Mouse (Mus musculus): ENCODE results near the gene Lama2.

Gene Lama2

DNA sequence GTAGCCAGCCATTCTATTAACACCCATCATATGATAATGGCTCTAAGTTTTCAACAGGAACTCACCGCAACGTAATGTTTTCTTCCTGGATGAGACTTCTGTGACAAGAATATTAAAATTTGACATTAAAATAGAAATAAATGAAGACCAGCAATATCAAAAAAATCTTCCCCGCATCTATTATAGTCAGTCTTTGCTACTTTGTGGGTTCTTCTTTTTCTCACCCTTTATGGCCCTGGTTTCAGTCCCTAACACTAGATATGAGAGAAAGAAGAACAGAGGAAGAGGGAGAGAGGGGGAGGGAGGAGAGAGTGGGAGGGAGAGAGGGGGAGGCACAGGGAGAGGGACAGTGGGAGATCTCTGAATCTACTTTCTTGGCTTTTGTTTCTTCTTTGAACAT is at the start of gene Lama2:
Gene Lama2 (minus strand): TSS at position 101 of the 400 bp plus-strand sequence.
- DNase-seq (ENCODE audit: low spot score in 2 of 2): no peak

DNA sequence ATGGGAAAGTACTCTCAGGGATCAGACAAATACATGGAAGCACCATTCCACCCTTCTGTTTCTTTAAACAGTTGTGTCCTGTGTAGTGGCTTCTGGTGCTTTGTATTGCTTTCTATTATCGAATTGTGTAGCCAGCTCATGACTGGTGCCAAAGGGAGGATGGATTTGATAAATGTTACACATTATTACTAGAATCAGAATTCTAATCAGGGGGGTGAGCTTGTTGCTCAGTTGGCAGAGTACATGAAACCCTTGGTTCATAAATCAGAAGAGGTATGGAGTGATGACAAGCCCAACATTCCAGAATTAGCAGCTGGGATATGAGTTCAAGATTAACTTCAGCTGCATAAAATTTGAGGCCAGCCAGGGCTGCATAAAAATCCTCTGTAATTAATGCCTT is 44.8 kb upstream of the Lama2 start:
- no peak for DNase-seq (ENCODE audit: low spot score in 2 of 2)

DNA sequence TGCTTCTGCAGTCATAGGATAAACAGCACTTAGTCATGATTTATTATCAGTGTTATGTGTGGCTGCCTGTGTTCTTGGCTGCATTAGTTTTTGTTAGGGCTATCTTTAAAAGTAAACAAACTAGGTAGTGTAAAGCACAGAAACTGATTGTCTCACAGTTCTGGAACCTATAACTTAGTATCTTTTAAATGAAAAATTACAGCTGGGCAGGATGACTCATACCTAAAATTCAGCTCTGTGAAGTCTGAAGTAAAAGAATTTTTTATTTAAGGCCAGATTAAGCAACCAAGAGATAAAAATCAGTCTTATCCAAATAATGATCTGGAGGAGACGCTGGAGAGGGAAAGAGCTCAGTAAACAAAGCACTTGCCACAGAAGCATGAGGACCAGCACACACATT is 43.8 kb upstream of the Lama2 start:
- DNase-seq (ENCODE audit: low spot score in 2 of 2): no peak

DNA sequence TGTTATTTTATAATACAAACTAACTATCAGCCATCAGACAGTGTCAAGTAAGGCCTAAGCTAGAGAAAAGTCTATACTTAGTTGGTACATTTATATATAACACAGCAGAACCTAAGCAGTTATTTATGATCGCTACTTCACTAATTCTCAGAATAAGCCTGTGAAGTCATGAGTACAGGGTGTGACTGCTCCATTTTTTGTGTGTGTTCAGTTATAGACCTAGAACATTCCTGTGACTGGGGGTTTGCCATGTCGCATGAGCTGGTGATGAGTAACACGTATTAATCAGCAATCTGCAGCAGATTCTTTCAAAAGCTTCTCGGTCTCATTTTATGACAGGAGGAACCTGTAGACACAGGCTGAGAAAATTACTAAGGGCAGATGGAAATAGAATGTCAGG is 34.6 kb upstream of the Lama2 start:
- peak; percentile 12 to 53 for DNase-seq (ENCODE audit: low spot score in 2 of 2)

DNA sequence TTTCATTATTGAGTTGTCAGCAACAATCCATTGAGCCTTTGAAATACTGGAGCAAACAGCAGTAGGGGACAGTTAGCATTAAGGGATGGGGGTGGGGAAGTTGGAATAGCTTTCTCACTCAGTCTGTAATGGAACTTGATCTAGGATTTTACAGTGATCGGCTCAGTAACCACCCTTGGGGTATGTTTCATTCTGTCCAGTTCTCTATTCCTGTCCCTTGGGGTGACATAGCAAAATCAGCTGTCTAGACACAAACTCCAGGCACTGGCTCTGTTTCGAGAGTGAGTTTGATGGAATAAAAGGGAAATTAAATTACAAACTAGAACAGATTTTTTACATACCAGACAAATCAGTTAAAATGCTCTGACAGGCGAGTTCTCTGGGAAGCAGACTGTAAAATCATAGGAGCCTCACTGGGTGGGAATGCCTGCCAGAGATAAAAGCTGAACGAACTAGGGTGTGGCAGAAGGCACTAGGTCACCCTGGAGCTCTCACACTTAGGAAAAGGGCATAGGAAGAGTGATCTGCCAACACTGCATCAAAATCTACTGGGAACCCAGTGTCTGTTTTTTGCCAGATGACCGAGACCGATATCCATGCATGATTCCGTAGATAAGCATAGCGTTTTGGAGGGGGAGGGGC is 33.3 kb upstream of the Lama2 start:
- no peak for DNase-seq (ENCODE audit: low spot score in 2 of 2)

DNA sequence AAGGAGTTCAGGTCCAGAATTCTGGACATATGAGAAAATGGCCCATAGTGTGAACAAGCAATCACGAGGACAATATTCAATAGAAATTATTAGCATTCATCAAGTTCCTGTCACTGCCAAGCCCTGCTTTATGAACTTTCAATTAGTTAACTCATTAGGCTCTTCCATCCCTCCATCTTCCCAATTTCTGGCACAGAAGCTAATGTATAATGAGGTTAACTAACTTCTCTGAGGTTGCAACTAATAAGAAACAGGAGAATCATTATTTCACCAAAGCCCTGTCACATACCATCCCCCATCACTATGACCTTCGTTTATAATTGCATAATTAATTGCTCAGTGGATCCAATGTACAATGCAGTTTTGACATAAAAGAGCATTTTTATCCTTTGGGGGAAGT is 16.2 kb upstream of the Lama2 start:
- DNase-seq (ENCODE audit: low spot score in 2 of 2): no peak

DNA sequence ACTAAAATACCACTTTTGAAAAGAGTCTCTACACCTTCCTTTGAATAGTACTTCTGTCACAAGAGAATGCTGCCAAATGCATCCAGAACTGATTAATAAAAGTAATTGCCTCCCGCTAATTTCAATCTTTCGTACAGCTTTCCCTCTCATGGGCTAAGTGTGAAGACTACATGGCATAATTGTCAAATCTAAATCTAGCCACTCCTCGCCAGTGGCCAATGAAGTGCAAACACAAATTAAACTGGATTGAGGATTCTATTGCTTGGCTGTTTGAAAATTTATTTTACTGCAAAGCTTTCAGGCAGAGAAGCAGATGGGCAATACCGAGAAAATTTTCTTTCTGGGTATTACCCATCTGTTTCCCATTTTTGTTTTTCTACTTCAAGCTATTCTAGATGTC is 11.4 kb upstream of the Lama2 start:
- DNase-seq (ENCODE audit: low spot score in 2 of 2): no peak

DNA sequence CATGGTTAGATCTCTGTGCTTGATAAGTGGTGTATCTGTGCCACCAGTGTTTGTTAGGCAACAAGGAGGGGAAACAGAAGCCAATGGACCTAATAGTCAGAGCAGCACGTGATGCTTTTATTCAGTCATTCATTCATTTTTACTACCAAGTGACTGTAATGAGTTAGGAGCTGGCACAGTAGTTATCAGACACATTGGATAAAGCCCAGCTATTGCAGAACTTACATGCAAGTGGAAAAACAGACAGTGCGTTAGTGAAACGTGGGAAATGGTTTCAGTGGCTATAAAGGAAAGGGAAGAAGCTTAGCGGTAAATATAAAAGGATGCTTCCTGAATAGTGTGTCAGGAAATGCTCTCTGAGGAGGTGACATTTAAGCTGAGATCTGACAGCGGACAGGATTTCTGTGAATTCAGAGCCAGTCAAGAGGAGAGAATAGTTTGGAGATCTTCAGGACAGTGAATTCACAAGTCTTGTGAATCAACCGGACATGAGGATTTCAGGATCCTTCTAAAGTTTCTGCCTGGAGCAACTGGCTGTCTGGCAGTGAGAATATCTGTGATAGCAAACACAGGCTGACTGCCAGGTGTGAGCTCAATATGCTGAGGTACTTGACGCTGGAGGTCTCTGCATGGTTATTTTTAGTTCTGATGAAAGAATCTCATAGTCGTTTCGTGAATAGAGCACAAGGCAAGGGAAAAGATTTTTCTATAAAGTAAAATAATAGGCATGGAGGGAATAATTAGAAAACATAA is 2.3 kb upstream of the Lama2 start:
- no peak for DNase-seq (ENCODE audit: low spot score in 2 of 2)

DNA sequence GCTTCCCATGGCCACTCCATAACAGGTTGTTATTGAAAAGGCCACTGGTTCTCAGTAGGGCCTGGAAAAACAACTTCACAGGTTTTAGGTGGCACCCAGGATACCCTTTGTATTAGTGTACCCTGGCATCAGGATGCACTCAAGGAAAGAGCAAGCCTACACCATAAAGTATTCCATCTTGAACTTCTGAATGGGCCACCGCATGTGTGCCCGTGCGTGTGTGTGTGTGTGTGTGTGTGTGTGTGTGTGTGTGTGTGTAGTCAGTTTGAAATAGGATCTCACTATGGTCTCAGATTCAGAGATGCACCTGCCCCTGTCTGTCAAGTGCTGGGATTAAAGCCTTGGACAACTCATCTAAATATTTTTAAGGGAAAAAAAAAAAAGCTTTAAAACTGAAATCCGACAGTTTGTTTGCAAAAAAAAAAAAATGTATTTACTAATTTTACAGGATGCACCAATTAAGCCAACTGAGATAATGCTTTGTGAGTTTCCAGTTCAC is 2.0 kb downstream of the Lama2 start:
- DNase-seq (ENCODE audit: low spot score in 2 of 2): no peak

DNA sequence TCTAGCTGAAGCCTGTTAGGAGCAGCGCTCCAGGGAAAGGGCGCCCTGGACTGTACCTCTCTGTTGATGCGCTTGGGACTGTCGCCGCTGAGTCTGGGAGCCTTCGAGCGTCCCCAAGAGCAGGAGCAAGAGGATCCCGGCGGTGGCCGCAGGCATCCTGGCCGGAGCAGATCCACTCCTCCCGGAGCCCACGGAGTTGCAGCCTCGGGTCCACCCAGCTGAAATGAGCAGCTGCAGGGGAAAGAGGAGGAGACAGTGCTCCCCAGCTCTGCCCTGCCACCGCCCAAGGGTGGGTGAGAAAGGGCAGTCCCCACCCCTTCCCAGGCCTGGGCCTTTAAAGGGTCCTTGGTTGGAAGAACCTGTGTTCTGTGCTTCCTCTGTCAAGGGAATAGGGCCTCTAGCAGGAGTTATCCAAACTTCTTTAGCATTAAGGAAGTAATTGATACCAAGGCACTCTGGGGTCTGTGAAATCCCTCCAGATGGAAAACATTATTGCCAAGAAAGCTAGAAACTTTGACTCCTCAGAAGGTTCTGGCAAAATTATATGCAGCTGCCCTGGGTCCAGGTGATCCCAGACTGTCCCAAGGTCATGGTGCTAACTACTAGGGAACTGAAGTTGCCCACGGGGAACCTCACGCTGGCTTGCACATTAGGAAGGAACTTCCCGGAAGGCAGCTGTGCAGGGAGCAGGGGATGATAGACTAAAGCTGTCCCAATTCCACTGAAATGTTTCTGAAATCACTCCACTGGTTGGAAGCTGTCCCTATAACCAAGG is 2.7 kb downstream of the Lama2 start:
- no peak for DNase-seq (ENCODE audit: low spot score in 2 of 2)

DNA sequence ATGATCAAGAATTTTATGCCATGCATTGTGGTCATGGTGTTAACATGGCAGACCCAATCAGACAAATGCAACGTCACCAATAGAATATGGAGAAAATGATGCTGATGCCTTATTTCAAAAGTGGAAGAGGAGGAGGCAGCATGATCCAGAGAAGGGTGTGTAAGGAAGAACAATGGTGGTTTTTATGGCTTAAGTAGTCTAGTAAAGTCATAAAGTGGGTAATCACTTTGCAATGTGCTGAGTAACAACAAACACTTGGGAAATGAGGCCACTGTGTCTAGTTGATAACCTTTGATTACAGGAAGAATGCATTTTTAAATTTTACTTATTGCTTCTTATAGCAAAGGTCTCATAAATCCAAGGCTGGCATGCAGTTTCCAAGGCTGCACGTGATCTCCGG is 23.9 kb downstream of the Lama2 start:
- DNase-seq (ENCODE audit: low spot score in 2 of 2): no peak

DNA sequence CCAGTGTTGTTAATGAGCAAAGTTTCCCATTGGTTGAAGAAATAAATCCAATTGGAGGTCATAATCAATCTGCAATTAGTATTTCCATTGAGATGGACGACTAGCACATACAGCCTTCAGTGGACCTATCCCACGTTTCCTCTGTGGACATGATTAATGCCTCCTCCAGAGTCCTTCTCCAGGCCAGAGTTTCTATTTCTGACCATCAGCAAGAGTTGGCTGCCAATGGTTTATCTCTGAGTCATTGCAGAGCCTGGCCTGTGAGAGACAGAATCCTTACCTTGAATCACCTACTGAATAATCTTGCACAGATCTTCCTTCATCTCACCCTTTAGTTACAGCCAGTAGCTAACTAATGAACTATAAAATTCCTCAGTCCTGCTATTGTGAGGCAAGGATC is 86.3 kb downstream of the Lama2 start:
- no peak for DNase-seq (ENCODE audit: low spot score in 2 of 2)

DNA sequence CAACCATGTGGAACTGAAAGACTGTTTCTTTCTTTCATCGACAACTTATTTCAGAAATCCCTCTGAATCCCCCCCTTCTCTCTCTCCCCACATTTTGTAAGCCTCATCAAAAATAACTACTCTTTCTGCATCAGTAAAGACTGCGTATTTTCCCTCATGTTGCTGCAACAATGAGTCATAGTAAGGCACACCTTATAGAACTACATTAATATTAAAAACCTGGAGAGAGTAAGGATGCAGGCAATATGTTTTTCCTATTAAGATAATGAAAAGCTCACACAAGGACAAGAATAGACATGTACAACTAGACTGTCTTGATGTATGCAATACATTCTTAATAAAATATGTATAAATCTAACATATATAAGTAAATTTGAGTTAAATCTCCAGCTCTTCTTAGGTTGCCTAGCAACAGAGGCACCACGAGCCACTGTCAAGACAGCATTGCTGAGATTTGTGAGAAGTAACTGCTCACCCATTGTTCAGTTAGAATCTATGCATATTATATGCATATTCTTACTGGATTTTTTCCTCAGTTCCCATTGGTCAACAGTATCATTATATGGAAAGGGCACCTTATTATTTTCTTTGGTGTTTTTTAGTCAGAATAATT is 110.6 kb downstream of the Lama2 start:
- no peak for DNase-seq (ENCODE audit: low spot score in 2 of 2)

DNA sequence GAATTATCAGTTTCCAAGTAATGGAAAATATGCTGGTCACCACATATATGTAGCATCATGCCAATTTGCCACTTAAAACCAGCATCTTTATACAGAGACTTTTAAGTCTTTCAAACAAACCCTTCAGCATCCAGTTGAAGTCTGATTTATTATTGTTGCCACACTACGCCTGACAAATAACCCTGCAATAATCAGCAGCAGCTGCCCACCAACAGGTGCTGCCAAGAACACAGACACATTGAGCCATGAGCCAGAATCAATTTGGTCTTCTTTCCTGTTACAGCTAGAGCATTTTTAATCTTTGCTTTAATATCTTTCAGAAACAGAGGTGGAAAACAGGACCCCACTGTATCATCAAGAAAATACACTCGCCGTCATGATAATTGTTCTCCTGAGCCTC is 118.7 kb downstream of the Lama2 start:
- DNase-seq (ENCODE audit: low spot score in 2 of 2): no peak

DNA sequence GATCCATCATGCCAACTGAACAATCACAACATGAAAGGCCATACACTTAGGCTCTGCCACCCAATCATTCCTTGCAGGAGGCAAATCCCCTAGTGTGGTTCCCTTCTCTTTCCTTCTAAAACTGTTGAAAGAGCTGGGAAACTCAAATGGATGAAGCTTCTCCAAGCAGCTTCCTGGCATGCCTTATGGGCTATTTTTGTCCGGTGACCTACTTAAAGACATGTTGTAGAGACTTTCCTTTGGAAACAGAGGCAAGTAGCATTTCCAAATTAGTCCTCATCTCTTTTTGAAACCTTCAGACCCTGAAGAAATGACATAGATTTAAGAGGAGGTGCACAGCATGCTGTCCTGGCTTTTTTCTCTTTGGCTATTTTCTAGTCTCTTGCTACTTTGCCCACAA is 131.1 kb downstream of the Lama2 start:
- no peak for DNase-seq (ENCODE audit: low spot score in 2 of 2)

DNA sequence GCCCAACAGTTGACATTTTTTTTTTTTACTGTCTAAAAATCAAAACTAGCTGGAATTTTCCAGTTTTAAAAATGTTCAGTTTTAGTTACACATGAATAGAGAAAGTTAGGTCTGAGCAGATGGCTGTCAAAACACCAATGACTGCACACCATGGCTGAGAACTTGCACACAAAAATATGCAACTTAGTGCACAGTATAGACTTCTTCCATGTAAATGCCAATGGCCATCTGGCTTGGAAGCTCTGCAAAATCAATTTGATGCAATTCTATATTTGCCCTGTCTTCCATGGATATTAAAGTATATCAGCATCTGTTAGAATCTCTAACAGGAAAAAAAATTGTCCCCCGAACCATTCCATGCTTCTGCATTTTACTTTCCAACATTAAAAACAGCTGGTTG is 135.5 kb downstream of the Lama2 start:
- peak; percentile 23 to 60 for DNase-seq (ENCODE audit: low spot score in 2 of 2)

DNA sequence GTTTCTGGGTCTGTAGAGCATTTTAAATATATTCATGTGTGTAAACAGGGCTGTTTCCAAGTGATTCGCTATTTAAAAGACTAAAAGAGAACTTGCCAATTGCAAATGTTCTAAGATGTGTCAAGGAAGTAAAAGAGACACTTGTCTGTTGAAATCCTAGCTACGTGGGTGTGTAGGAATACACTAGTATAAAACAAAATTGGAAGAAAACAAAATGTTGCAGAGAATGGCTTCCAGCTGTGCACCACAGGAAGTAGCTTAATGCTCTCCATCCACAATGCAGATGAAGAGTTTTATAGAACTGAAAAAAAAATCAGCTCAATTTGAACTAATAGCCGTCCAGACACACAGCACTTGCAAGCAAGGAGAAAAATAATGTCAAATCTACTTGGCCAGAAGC is 144.0 kb downstream of the Lama2 start:
- no peak for DNase-seq (ENCODE audit: low spot score in 2 of 2)

DNA sequence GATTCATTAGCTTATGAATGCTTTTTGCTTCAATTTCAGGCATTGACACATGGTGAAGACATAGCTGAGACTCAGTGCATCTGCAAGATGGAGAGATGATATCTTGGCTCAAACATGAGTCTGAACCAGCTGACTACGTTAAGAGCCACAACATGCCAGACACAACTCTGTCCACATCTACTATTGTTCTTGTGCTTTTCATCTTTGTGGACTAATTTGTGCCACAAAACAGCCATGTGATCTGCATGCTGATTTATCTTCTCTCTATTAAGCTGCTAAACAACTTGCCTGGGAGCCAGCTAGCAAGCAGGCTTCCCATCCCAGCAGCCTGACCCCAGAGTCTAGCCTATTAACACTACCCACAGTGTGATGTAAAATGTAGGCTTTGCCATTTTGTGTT is 151.3 kb downstream of the Lama2 start:
- no peak for DNase-seq (ENCODE audit: low spot score in 2 of 2)

DNA sequence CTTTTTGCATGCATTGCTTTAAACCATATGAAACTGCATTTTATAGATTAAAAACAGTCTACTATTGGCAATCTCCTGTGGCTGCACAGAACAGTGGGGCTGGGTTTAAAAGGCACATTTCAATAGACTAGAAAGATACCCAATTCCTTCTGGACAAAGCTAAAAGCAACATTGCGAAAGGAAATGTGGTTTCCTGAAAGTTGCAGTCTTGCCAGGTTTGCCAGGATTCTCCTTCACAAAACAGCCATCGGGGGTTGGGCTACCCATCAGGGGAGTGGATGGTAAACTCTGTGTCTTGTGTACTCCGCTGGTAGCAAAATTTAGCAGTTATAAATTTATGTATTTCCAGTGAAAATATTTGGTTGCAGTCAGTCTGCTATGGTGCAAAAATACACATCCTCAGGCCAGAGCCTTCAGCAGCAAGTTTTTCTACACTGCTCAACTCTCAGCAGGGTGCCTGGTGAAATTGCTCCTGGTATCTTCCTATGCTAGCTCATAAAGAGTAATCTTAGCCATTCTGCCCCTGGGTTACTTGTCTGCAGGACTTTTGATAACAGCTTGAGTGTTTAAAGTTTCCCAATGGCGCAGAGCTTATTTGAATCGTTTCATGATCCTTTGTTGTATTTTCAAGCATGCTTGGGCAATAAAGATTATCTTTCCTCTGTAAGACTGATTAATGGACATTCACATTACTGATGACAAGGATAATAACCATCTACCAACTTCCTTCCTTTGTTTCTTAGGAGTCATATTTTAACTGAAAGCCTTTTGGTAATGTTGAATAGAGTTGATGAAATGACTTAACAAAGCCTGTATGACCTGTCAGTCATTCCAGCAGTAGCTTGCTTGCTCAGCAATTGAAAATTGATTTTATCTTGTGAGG is 205.7 kb downstream of the Lama2 start:
- DNase-seq (ENCODE audit: low spot score in 2 of 2): no peak

DNA sequence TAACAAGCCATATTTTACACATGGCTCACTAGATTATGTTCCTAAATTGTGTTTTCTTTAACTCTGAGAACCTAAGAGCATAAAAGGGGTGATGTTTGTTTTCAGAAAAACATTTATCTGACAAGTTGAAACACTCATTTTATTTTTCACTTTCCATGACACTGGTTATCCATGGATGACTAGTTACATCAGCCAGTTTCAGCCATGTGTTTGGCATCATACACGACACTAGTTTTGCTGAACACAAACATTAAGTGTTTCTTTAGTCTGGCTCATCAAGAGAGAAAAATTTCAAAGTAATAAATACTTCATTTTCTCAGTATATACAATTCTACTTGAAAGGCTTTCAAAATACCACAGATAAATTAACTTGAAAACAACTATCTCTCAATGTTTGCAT is 228.8 kb downstream of the Lama2 start:
- DNase-seq (ENCODE audit: low spot score in 2 of 2): no peak

DNA sequence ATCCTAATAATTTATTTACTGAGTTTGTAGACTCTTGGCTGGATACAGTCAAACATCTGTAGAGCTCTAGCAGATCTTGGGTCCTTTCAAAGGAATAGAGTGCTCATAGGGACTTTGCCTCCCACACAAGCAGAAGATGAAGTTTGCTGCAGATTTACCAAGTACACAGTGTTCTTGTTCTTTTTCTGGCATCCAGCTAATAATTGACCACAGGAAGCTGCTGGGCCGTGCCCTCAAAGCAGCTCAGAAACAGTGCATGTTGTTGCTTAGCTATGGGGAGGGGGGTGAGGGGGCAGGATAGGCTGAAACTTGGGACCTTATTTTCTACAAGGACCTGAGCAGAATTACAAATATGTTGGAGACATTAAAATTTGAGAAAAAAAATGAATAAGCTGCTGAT is 232.0 kb downstream of the Lama2 start:
- DNase-seq (ENCODE audit: low spot score in 2 of 2): no peak
